Mouse (Mus musculus) kidney, adult 8-10 months (tissue): ENCODE measurements around the gene Lrpap1.

Experiments
- DNase-seq, 2 experiments: peaks; one replicate each; pipeline ENCODE4 v3.0.0; 2022

The Lrpap1 gene

GRCm38 (mm10) chr5:35118418-35118817 lies 12.9 kb upstream of the Lrpap1 start:
- DNase-seq, result no peak

DNA sequence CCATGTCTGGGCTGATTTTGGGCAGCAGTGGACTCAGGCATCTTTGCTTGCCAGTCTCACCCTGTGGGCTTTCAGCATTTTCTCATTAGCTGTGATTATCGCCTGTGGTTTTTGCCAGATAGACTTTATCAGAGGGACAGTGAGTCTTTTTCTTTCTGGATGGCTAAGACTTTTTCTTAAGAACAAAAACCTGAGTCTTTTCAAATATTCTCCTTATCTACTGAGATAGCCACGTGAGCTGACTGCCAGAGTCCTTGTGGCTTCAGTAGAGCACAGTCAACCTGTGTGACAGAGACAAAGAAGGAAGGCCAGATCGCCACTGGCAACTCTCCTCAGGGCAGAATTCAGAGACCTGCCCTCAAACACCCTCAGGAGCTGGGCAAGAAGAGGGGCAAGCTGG lies 12.1 kb upstream of the Lrpap1 start:
- DNase-seq, result no peak

GRCm38 (mm10) chr5:35116002-35116401 lies 10.4 kb upstream of the Lrpap1 start:
- DNase-seq, result no peak

DNA sequence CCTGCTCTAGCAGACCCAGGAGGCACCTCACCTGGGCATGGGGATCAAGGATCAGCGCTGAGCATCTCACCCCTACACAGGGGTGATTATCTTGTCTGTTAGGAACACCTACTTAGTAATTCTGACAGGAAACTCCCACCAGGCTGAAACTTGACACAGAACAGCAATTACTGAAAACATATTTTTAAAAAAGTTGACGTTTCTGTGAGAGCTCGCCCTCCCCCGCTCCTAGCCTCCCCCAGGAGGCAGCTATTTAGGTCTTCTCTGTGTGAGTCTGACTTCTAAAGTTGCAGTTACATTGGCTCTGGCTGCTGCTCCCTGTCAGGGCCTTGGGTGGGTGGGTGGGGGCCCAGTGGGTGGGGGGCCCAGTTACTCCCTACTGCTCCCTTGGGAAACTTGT lies 6.9 kb upstream of the Lrpap1 start:
- DNase-seq, result no peak

DNA sequence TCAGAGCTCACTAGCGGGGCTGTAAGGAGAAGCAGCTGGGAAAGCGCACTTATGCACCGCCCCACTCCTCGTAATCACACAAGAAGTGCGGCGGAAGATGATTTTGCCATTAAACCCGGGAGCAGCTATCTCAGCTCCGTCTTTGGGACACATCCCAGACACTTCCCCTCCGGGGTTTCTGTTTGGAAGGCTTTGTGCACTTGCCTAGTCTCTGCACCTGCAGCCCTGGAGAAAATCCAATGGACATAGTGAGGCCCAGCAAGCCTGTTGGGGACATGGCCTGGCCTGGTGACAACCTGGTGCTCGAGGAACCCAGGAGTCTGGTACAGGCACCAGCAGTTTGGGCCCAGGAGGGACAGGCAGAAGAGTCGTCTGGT lies 344 bp upstream of the Lrpap1 start:
- no peak for DNase-seq

DNA sequence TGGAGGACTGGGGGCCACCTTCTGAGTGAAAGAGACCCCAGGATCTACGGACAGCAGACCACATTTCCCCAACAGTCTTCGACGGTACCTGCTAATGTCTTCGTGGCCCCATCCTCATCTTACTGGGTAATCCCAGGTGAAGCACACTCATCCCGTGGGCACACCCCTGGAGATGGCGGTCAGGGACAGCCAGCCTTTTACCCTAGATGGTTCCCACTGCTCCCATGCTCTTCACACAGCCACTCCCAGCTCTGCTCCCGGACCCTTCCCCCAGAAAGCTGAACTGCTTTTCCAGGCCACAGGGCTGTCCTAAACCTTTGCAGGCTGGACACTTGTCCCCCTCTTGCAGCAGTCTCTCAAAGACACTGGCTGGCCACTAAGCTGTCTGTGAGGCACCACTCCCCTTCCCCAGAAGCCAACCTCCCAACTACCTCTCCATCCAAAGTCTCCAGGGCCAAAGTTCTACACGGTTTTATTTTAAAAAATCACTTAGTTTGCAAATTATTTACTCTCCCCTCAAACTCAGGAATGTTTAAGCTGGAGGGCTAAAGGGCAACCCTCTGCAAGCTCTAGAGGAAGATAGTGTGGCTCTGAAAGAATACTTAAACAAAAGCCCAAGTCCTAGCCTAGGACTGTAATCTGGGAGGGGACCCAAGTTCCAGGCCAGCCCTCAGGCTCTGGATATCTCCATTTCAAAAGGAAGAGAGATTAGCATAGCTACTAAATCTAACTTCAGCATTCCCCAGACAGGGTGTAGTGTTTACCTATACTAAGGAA lies 1.2 kb downstream of the Lrpap1 start:
- DNase-seq, result peak; percentile 52 to 74

- no peak for DNase-seq
These were observed 2.0 kb downstream of the Lrpap1 start for GRCm38 (mm10) chr5:35103528-35103927.

- no peak for DNase-seq
These were observed 2.5 kb downstream of the Lrpap1 start for GRCm38 (mm10) chr5:35103086-35103485.

GRCm38 (mm10) chr5:35091636-35092035 lies 13.9 kb downstream of the Lrpap1 start:
- no peak for DNase-seq

- DNase-seq, result no peak
These were observed 16.0 kb downstream of the Lrpap1 start for GRCm38 (mm10) chr5:35089614-35089963.

- DNase-seq, result peak; percentile 67 to 81
These were observed 16.6 kb downstream of the Lrpap1 start for GRCm38 (mm10) chr5:35088785-35089613.

- no peak for DNase-seq
These were observed 20.7 kb downstream of the Lrpap1 start for GRCm38 (mm10) chr5:35084913-35085312.

DNA sequence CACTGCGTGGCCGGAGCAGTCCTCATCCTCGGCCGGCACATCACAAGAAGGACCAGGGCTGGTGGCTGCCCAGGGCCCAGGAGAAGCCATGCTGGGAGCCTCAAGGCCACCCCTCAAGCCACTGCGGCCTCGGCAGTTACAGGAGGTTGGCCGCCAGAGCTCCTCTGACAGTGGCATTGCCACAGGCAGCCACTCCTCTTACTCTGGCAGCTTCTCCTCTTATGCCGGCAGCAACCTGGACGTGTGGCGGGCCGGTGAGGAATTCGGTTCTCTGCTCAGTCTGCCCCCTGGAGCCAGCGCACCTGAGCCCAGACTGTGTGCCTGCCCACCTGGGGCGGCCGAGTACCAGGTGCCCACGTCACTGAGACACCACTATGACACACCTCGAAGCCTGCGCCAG lies 26.5 kb downstream of the Lrpap1 start:
- DNase-seq, result no peak

GRCm38 (mm10) chr5:35076369-35076768 lies 29.2 kb downstream of the Lrpap1 start:
- no peak for DNase-seq

- DNase-seq, result no peak
These were observed 31.6 kb downstream of the Lrpap1 start for GRCm38 (mm10) chr5:35073992-35074391.

DNA sequence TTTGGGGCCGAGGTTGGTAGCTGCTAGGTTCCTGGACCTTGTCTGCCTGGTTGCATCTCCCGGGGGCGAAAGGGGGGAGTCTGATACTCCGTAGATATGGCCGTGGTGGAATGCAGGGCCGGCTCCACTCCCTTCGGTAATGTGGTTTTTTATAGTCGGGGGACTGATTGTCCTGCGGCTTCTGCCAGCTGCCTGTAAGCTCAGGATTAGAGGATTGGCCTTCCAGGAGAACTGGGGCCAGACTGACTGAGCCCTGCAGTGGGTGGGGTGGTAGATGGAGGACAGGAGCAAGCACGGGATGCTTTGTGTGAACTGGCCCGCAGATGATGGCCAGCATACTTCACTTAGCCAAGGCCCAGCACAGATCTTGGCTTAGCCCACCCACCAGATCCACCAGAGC lies 32.3 kb downstream of the Lrpap1 start:
- DNase-seq, result no peak

DNA sequence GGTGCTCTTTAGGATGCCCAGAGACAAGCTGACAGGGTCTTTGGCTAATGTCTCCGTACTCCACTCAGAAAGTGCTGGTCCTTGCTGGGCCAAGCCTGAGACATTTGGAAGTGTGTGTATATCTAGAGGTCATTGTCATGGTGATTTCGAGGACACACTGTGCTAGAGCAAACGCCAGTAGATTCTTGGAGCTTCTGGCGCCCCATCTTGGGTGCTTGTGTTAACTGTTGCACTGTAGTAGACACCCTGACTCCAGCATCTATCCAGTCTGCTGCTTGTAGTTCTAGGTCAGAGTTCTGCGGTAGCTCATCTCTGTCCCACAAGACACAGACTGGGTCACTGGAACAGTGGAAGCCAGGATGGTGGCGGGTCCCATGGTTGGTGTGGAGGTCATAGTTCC lies 33.7 kb downstream of the Lrpap1 start:
- no peak for DNase-seq

- no peak for DNase-seq
These were observed 34.6 kb downstream of the Lrpap1 start for GRCm38 (mm10) chr5:35070953-35071352.

DNA sequence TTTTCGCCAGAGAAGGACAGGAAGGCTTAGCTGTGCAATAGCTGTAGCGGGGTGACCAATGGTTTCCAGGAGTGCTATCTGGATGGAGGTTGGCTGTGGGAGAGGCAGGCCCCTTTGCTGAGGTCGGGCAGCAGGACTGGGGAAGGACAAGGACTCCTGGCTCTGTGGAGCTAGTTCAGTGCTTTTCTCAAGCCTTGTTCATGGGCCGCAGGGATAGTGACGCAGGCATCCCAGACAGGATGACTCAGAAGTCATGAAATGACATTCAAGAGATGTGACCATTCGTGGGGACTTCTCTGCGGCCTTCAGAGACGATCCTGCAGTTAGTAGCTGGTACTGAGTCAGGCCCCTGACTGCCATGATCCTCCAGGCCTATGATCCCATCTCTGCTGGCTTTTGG lies 35.3 kb downstream of the Lrpap1 start:
- no peak for DNase-seq

DNA sequence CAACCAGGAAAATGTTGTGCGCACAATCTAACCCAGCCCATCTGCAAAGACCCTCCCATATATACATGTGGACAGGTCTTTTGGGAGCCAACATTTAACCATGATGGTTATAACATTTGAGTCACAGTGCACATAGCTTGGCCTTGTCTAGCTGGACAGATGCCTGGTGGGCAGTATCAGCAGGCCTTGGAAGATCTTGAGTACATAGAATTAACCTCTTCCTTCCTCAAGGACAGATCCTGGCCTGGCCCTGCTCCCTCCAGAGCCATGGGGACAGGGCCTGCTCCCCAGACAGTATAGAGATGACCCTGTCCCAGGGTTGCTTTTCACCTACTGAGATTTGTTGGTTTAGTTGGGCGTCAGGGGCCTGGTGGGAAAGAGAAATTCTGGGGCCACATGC lies 35.7 kb downstream of the Lrpap1 start:
- DNase-seq, result no peak

DNA sequence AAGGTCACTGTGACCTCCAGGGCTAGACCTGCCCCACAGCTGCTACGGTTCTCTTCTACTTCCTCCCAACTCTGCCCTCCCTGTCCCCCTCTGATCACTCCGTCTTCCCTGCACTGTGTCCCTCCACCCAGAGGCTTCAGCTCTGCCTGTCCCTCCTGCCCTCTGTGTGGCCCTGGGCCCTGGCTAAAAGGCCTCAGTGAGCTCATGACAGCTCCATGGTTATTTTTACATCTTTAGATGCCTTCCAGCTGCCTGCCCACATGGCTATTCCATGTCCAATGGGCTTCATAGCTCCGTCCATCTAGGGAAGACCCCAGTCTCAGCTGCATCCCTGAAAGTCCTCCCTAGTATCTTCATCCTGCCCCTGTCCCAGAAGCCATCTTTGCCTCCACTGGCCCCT lies 45.5 kb downstream of the Lrpap1 start:
- DNase-seq, result no peak

- DNase-seq, result no peak
These were observed 47.4 kb downstream of the Lrpap1 start for GRCm38 (mm10) chr5:35058216-35058615.

- no peak for DNase-seq
These were observed 48.0 kb downstream of the Lrpap1 start for GRCm38 (mm10) chr5:35057582-35057981.
